Mouse (Mus musculus) activated CD4-positive, CD25-positive, alpha-beta regulatory T cell, adult 4 months (primary cell): ENCODE data around the gene Psap. TPM values are rescaled to one million over a fixed set of nuclear protein-coding genes. Genes with fewer than 3 reads are reported as not detected.
A peak's percentile ranks its signal among the peaks of the same experiment; 100 is the strongest.

Experiments
- ATAC-seq: one replicate; pipeline ENCODE4 v1.8.0; 2017
- polyA plus RNA-seq, 2 experiments: library from polyadenylated mRNA; unstranded; fragments of 100-300 nt; shearing (Covaris generic); gene quantifications; one replicate each; pipeline ENCODE4 v1.2.1; 2017

Gene Psap
- polyA plus RNA-seq, 2 experiments from 2014 or later, result 95.5 to 199 TPM

GRCm38 (mm10) chr10:60350077-60350804 lies 72.8 kb downstream of the Psap start:
- peak; percentile 14 for ATAC-seq

- ATAC-seq, result peak; percentile 45
Measured at GRCm38 (mm10) chr10:60350805-60351167, 73.4 kb downstream of the Psap start.

- no peak for ATAC-seq
Measured at GRCm38 (mm10) chr10:60351248-60351647, 73.8 kb downstream of the Psap start.

GRCm38 (mm10) chr10:60351761-60352455 lies 74.5 kb downstream of the Psap start:
- peak; percentile 70 for ATAC-seq

Other genes with a start within 250 kb of the Psap start
- gene Spock2, start 171.4 kb upstream of the Psap start, polyA plus RNA-seq, result 1 to 10 TPM; 3.9 to 5.3 TPM
- under 1 TPM in 1 of 2 experiments, not detected in 1; 0.45 TPM for gene Chst3, start 58.4 kb upstream of the Psap start, polyA plus RNA-seq
- gene Vsir, start 69.2 kb downstream of the Psap start, polyA plus RNA-seq, result 100 to 1,000 TPM; 182 to 186 TPM
- under 1 TPM in 1 of 2 experiments, not detected in 1; 0.84 TPM for gene Gm17455, start 122.1 kb downstream of the Psap start, polyA plus RNA-seq